Mouse (Mus musculus): ENCODE results near the gene Abhd16b.

Abhd16b gene

GRCm38 (mm10) chr2:181541761-181542380 is 48.9 kb downstream of the Abhd16b start:
- DNase-seq (ENCODE audit: low spot score) = no peak
